Mouse (Mus musculus) fat pad, adult 2 months (tissue): ENCODE data around the gene Lhpp.
"Not testable (repeated sequence)": the region's sequence is repeated elsewhere in the genome, so short reads cannot be mapped to it uniquely, and the experiment has no call there.

Experiments used
- DNase-seq: peaks from one replicate; pipeline ENCODE4 v3.0.0-alpha.2; 2011; ENCODE audit warnings: low read depth, low spot score; ENCODE audit errors: extremely low read depth

The Lhpp gene

GRCm38 (mm10) chr7:132644605-132645279, 34.3 kb downstream of the Lhpp start:
- no peak for DNase-seq

- no peak for DNase-seq
These were observed 36.1 kb downstream of the Lhpp start for GRCm38 (mm10) chr7:132646514-132646913.

DNA sequence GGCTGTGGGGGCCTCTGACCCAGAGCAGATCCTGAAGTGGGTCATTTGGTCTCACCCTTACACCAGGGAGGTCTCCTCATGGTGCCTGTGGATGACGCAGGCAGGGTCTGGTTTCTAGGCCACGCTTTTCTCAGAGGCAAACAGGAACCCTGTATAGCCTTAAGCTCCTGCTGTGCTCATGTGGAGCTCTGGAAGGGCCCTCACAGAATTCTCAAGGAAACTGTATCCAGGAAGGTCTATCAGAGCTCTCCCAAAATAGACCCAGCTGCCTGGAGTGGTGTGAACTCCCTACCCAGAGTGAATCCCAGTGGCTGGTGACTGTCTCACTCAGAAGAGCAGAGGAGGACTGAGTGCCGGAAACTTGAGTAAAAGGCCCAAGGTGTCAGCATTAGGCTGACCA, 44.0 kb downstream of the Lhpp start:
- no peak for DNase-seq

- DNase-seq, result no peak
These were observed 45.6 kb downstream of the Lhpp start for GRCm38 (mm10) chr7:132656075-132656474.

DNA sequence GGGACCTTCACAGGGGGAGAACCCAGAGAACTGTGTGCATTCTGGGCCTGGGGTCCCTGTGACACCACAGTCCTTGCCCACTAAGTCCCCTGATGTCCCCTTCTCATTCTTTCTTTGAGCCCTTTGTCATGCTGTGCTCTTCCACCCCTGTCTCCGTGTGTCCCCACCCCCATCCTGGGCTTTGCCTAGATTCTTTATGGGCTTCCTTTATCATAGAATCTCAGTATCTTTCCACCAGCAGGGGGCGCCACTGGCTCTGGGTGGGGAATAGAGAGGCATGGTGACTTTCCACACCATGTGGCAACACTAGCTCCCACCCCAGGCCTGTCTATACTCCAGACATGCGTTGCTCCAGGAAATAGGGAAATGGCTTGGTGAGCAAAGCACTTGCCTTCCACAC, 46.1 kb downstream of the Lhpp start:
- no peak for DNase-seq

- DNase-seq, result no peak
These were observed 47.1 kb downstream of the Lhpp start for GRCm38 (mm10) chr7:132657371-132658057.

GRCm38 (mm10) chr7:132658058-132658450, 47.6 kb downstream of the Lhpp start:
- DNase-seq, result no peak

GRCm38 (mm10) chr7:132658688-132659087, 48.2 kb downstream of the Lhpp start:
- DNase-seq, result no peak

- no peak for DNase-seq
These were observed 49.2 kb downstream of the Lhpp start for GRCm38 (mm10) chr7:132659633-132660032.

- not testable (repeated sequence) for DNase-seq
These were observed 52.4 kb downstream of the Lhpp start for GRCm38 (mm10) chr7:132662831-132663230.

GRCm38 (mm10) chr7:132664815-132665214, 54.4 kb downstream of the Lhpp start:
- no peak for DNase-seq

GRCm38 (mm10) chr7:132665664-132666382, 55.4 kb downstream of the Lhpp start:
- no peak for DNase-seq

DNA sequence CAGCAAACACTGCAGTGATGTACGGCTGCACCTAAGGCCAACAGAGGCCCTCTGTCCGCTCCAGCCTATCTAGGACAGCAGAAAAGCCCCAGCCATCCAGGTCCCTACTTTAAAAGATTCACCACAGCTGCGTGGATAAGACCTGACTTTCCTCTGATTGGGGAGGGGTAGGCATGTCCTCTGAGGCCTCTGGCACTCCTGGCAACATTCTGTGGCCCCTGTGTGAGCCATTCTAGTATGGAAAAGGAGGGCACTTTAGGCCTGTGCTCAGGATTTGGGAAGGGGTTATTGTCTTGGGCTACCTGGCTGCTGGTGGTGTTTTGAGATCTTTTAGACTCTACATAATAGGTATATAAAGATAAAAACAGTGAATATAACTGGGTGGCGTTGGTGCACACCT, 56.1 kb downstream of the Lhpp start:
- DNase-seq, result no peak

- no peak for DNase-seq
These were observed 58.2 kb downstream of the Lhpp start for GRCm38 (mm10) chr7:132668604-132669003.

DNA sequence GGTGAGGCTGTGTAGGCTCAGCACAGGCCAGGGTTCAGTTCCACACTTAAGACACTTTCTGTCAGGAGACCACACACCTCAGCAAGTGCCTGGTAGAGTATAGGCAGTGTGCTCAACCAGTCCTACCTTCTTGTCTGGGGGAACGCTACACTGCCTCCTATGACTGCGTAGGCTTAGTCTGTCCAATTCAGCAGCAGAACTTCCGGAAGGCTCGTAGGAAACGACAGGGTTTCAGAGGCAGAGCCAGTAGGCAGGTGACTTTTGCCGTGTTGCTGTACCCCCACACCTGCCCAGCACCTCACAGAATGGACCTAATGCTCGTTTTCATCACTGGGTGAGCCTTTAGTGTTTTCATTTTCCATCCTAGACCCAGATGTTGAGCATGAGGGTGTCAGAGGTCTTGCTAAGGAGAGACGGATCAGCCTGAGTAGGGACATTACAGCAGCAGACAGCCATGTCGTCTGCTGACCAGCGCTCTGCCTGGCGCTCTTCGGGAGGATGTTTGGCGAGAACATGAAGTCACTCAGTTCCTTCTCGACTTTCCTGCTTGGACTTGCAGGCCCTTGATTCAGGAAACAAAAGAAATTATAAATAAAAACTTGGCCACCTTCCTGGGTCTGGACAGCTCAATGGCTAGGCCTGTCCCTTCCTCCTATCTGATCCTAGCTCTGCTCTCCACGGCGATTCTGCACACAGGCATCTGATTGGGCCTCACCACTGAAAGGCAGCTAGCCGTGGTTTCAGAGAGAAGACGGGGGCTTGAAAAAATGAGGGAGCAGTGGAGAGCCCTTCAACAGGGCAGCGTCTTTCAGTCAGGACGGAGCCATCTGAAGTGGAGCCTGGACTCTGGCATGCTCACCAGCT, 59.8 kb downstream of the Lhpp start:
- DNase-seq, result no peak

DNA sequence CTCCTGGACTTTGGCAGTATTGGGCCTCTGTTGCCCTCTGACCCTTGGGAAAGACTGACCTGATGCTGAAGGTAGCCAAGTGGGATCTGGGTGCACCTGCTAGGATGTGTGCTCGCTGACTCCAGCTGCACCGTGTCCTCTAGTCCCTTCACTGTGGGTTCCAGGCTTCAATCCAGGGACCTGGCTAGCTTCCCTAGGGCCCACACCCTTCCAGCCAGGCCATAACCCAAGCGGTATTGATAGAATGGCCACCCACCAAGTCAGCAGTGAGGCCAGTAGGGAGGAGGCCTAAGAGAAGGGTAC, 60.4 kb downstream of the Lhpp start:
- DNase-seq, result no peak

DNA sequence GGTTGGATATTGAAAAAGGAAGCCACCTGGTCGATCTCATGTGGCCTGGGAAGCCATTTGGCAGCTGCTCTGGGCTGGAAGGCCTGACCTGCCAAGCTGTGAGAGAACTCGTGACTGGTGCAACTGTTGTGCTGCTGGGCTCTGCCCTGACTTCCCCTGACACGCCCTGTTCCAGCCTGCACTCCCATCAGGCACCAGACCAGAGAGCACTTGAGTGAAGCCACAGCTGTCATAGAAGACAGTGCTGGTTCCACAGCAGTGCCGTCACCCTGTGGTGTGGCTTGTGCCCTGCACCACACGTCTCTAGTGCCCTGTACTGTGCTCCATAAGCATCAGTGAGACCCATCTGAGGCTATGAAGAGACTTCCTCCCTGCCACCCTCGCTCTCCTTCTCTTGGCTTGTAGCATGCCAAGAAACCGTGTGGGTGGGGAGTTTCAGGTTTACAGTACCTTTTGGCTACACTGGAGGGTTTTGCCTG, 62.1 kb downstream of the Lhpp start:
- DNase-seq, result no peak

GRCm38 (mm10) chr7:132673931-132674755, 63.7 kb downstream of the Lhpp start:
- DNase-seq, result no peak

DNA sequence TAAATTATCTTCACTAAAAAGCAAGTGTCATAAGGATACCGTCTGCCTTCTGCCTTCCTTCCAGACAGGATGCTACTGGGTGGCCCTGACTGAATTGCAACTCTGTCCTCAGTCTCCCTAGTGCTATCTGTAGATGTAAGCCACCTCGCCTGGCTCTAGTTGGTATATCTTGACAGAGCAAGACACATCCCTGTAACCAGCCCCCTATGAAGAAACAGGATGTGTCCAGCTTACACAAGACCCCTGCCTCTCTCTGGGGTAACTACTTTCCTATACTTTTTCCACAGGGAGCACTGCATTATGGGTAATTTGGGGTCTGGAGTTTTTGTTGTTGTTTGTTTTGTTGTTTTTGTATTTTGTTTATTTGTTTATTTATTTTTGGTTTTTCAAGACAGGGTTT, 65.5 kb downstream of the Lhpp start:
- no peak for DNase-seq

- no peak for DNase-seq
These were observed 68.7 kb downstream of the Lhpp start for GRCm38 (mm10) chr7:132679117-132679516.
